Mouse (Mus musculus) forebrain, embryonic 16.5 days (tissue): ENCODE results near the gene Zbtb20. TPM values are rescaled to one million over a fixed set of nuclear protein-coding genes. Genes with fewer than 3 reads are reported as not detected.

Experiments
- ATAC-seq: fragments of 200-750 bp; cut with Nextera tagmentation; 2 replicates; pipeline ENCODE4 v1.8.0; 2017; ENCODE audit warnings: mild to moderate bottlenecking, moderate library complexity
- H3K27ac ChIP-seq: fragments of 300-500 bp; sonication (generic); 2 replicates; pipeline ENCODE4 v1.5.1; 2014; ENCODE audit warnings: low read length, control low read depth
- H3K27me3 ChIP-seq: fragments of 300-500 bp; sonication (generic); replicated peaks from 2 replicates; pipeline ENCODE4 v1.6.1; 2014; ENCODE audit warnings: low read length; ENCODE audit not compliant: control insufficient read depth, insufficient read depth
- H3K36me3 ChIP-seq: fragments of 300-500 bp; sonication (generic); 2 replicates; pipeline ENCODE4 v1.6.1; 2014; ENCODE audit not compliant: control insufficient read depth, insufficient read depth
- H3K4me1 ChIP-seq: fragments of 300-500 bp; sonication (generic); replicated peaks from 2 replicates; pipeline ENCODE4 v1.6.1; 2014; ENCODE audit warnings: low read length; ENCODE audit not compliant: control insufficient read depth, insufficient read depth
- H3K4me2 ChIP-seq: fragments of 300-500 bp; sonication (generic); 2 replicates; pipeline ENCODE4 v1.6.1; 2014; ENCODE audit warnings: mild to moderate bottlenecking, low read length, control low read depth
- H3K4me3 ChIP-seq: fragments of 300-500 bp; sonication (generic); replicated peaks from 2 replicates; pipeline ENCODE4 v1.5.1; 2014; ENCODE audit warnings: mild to moderate bottlenecking, low read length, control low read depth
- H3K9ac ChIP-seq: fragments of 300-500 bp; sonication (generic); replicated peaks from 2 replicates; pipeline ENCODE4 v1.6.1; 2014; ENCODE audit warnings: low read depth, low read length, control low read depth
- H3K9me3 ChIP-seq: fragments of 300-500 bp; sonication (generic); 2 replicates; pipeline ENCODE4 v1.6.1; 2016; ENCODE audit warnings: low read length; ENCODE audit not compliant: control insufficient read depth
- WGBS: fragments of 180-500 bp; shearing (Covaris S2); extraction: QIAGEN DNeasy Blood & Tissue Kit; methylation state at CpG from one replicate; pipeline ENCODE4 v1.1.7; 2014; 5-methylcytosine and 5-hydroxymethylcytosine counted together
- polyA plus RNA-seq: library from polyadenylated mRNA; unstranded; fragments of >200 nt; fragmentation: Nextera tagmentation; extraction: Ambion mirVana; gene quantifications from 2 replicates; pipeline ENCODE4 v1.2.1, GENCODE M21; 2015

Gene Zbtb20
- polyA plus RNA-seq, 1 experiment from 2014 or later: 126 TPM

DNA sequence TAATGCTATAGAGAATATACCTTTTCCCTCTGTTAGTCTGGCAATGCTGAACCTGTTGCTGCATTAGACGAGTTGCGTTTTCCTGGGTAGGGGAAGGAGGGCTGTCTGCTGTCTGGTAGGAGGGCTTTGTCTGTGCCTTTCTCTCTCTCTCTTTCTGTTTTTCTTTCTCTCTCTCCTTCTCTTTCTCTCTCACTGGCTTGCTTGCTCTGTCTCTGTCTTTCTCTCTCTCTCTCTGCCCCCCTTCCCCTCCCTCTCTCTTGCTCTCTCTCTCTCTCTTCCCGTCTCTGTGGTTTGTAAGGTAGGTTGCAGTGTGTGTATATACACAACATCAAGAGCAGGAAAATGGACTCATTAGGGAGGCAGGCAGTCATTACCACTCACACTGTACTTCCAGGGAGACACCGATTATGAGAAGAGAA is 31.6 kb downstream of the Zbtb20 start:
- peaks cover 14% of the 10 kb centered on the region for H3K4me1 ChIP-seq
- peak overlapping the region; percentile 35 for H3K4me3 ChIP-seq
- H3K27ac ChIP-seq: peak overlapping the region; percentile 72
- H3K4me2 ChIP-seq: peak overlapping the region; percentile 54
- peak; percentile 84 for ATAC-seq
- H3K9ac ChIP-seq: peak overlapping the region; percentile 51
- no peaks in the 10 kb centered on the region for H3K36me3 ChIP-seq
- WGBS: 1% methylated on average over 4 of the region's 4 CpGs
- H3K27me3 ChIP-seq: no peaks in the 10 kb centered on the region
- no peaks in the 10 kb centered on the region for H3K9me3 ChIP-seq

- Histone ChIP-seq H3K4me3 (peak overlapping the region; percentile 15; the same call in 1 of the 2 replicates), H3K27me3 (no peaks in the 10 kb centered on the region), H3K27ac (no peak overlapping the region), H3K4me1 (peaks cover 14% of the 10 kb centered on the region), H3K9me3 (no peaks in the 10 kb centered on the region), H3K36me3 (no peaks in the 10 kb centered on the region), H3K4me2 (peak overlapping the region; percentile 37), H3K9ac (no peak overlapping the region)
- ATAC-seq: no peak
Measured at GRCm38 (mm10) chr16:42908381-42908780, 32.7 kb downstream of the Zbtb20 start.

GRCm38 (mm10) chr16:42908896-42909295 is 33.2 kb downstream of the Zbtb20 start:
- ATAC-seq: no peak
- Histone ChIP-seq H3K4me1 (peaks cover 14% of the 10 kb centered on the region), H3K27ac (no peak overlapping the region), H3K4me2 (peak overlapping the region; percentile 28; the same call in 1 of the 2 replicates), H3K4me3 (peak overlapping the region; percentile 22; the same call in 1 of the 2 replicates), H3K9me3 (no peaks in the 10 kb centered on the region), H3K9ac (no peak overlapping the region), H3K27me3 (no peaks in the 10 kb centered on the region), H3K36me3 (no peaks in the 10 kb centered on the region)
- 55% methylated on average over 5 of the region's 5 CpGs for WGBS

DNA sequence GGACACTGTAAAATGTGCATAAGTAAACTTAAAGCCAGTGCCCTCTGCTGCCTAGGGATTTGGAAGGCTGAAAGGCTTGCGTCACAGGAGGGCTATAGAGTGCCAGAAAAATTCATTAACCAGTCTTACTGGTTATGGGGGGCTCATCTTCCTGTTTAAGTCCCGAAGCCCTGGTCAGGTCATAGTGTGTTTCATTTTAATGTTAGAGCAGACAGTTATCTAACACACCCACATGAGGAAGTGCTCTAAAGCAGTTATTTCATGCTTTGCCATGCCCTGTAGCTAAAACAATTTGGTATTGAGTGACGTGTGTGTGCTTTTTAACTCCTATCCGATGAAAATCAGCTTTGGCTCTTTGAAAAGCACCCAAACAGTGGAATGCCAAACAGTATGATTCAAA is 34.3 kb downstream of the Zbtb20 start:
- Histone ChIP-seq H3K27me3 (no peaks in the 10 kb centered on the region), H3K4me1 (peaks cover 14% of the 10 kb centered on the region), H3K9me3 (no peaks in the 10 kb centered on the region), H3K4me3 (peak overlapping the region; percentile 3; the same call in 1 of the 2 replicates), H3K36me3 (no peaks in the 10 kb centered on the region), H3K27ac (peak overlapping the region; percentile 63; the same call in 1 of the 2 replicates), H3K4me2 (peak overlapping the region; percentile 39), H3K9ac (no peak overlapping the region; the same call in 1 of the 2 replicates)
- 9% methylated on average over 4 of the region's 4 CpGs for WGBS
- ATAC-seq: no peak

- Histone ChIP-seq H3K4me3 (no peak overlapping the region), H3K27me3 (no peaks in the 10 kb centered on the region), H3K9me3 (no peaks in the 10 kb centered on the region), H3K9ac (no peak overlapping the region), H3K27ac (no peak overlapping the region), H3K4me1 (peaks cover 14% of the 10 kb centered on the region), H3K36me3 (no peaks in the 10 kb centered on the region), H3K4me2 (no peak overlapping the region; the same call in 1 of the 2 replicates)
- WGBS: 51% methylated on average over 3 of the region's 3 CpGs
- no peak for ATAC-seq
Measured at GRCm38 (mm10) chr16:42910716-42911115, 35.0 kb downstream of the Zbtb20 start.

DNA sequence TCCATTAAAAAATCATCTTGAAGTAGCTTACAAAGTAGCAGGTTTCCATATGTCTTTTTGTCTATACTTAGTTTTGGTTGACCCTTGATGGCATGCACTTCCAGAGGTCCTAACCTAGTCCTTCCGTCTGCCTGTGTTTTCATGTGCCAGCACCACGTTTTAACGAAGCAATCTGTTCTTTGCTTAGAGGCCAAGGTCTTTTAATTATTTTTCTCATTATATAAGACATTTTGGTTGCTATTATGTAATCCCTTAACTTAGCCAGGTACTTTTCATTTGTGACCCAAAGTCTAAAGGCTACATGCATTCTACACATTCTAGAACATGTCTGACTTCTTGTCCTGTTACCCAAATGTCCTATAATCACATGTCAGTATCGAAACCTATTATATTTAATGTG is 35.6 kb downstream of the Zbtb20 start:
- peaks cover 14% of the 10 kb centered on the region for H3K4me1 ChIP-seq
- no peak overlapping the region for H3K9ac ChIP-seq
- H3K4me2 ChIP-seq: no peak overlapping the region
- no peak overlapping the region for H3K27ac ChIP-seq
- no peak for ATAC-seq
- H3K9me3 ChIP-seq: no peaks in the 10 kb centered on the region
- 55% methylated on average over 4 of the region's 4 CpGs for WGBS
- H3K27me3 ChIP-seq: no peaks in the 10 kb centered on the region
- no peaks in the 10 kb centered on the region for H3K36me3 ChIP-seq
- no peak overlapping the region for H3K4me3 ChIP-seq

GRCm38 (mm10) chr16:42911815-42912214 is 36.1 kb downstream of the Zbtb20 start:
- Histone ChIP-seq H3K4me3 (no peak overlapping the region), H3K9ac (no peak overlapping the region), H3K27me3 (no peaks in the 10 kb centered on the region), H3K4me1 (peaks cover 14% of the 10 kb centered on the region), H3K36me3 (no peaks in the 10 kb centered on the region), H3K9me3 (no peaks in the 10 kb centered on the region), H3K4me2 (no peak overlapping the region), H3K27ac (no peak overlapping the region)
- 63% methylated on average over 5 of the region's 5 CpGs for WGBS
- ATAC-seq: no peak

DNA sequence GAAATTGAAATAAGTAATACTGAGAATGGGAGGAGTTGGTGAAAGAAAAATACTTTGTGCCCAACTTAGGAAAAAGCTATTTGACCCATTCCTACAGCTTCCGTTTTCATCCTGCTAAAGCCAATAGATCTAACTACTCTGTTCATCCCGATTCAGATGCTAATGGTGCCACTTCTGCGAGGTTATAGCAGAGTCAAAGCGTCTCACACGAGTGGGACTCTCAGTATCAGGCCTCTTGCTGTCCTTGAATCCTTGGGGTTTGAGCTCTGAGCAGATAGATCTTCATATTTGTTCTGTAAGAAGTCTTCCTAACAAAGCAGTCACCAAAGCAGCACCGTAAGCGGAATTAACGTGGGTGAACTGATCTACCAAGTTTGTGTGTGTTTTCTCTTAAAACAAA is 37.6 kb downstream of the Zbtb20 start:
- no peaks in the 10 kb centered on the region for H3K27me3 ChIP-seq
- H3K9me3 ChIP-seq: no peaks in the 10 kb centered on the region
- no peak overlapping the region for H3K4me3 ChIP-seq
- H3K4me2 ChIP-seq: no peak overlapping the region; the same call in 1 of the 2 replicates
- no peak overlapping the region for H3K9ac ChIP-seq
- no peak for ATAC-seq
- 53% methylated on average over 8 of the region's 8 CpGs for WGBS
- H3K4me1 ChIP-seq: peaks cover 9% of the 10 kb centered on the region; the same call in 1 of the 2 replicates
- no peaks in the 10 kb centered on the region for H3K36me3 ChIP-seq
- H3K27ac ChIP-seq: no peak overlapping the region

GRCm38 (mm10) chr16:42914457-42915085 is 38.9 kb downstream of the Zbtb20 start:
- Histone ChIP-seq H3K36me3 (no peaks in the 10 kb centered on the region), H3K9ac (no peak overlapping the region), H3K27ac (0 out of 2 replicates have a peak overlapping the region, but pooled peaks have one; percentile 1), H3K9me3 (no peaks in the 10 kb centered on the region), H3K4me1 (peaks cover 9% of the 10 kb centered on the region; the same call in 1 of the 2 replicates), H3K4me2 (no peak overlapping the region), H3K4me3 (no peak overlapping the region), H3K27me3 (no peaks in the 10 kb centered on the region)
- WGBS: 30% methylated on average over 8 of the region's 8 CpGs
- ATAC-seq: peak; percentile 81
